Mouse (Mus musculus): ENCODE results near the gene Gpr15.

DNA sequence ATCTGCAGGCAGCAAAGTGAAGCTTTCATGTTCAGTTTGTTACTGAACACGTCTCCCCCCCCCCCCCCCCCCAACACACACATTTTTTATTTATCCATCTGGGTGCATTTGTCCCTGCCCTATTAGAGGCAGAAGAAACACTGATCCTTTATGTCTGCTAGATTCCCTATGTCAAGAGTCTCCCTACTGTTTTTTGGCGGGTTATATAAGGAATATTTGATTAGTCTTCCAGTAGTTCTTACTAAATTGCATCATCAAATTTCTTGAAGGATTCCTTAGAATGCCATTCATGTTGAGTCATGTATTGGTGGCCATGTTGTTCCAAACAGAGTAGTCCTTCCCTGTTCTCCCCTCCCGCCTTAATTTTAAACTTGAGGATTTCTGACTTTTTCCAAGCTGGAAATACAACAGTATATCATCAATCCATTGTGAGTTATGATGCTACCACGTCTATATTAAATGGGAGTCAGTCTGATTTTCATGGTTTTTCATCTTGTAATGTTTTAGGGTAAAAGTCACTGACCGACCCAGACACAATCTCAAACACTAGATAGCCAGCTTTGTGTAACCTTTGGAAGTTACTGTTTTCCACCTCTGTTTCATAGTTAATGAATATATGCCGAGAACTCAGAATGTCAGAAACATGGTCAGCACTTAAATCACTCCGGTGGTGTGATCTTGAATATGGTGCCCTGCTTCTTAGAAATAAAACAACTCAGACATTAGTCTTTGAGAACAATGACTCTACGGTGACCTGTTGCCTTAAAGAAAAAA lies 47.5 kb downstream of the Gpr15 start:
- TF ChIP-seq CTCF (IDR thresholded peaks at IDR 0.05; ENCODE audit: low read depth, low read length) (no peak), POLR2A (IDR thresholded peaks at IDR 0.05; ENCODE audit: borderline replicate concordance, low read depth, low read length) (no peak)

All from bone marrow macrophage, adult 2 months (primary cell).